8 mouse cellular contexts compared by ENCODE assay signal in genomic region chr4:155704721-155705591, GRCm38 (mm10). TPM values are rescaled to one million over a fixed set of nuclear protein-coding genes. Genes with fewer than 3 reads are reported as not detected.
DNase-seq lines count a peak whose midpoint lies in the region; ATAC-seq and TF ChIP-seq lines count a peak whose summit lies in the region.

Ssu72 (plus strand) TSS chr4:155704800.

- intact Hi-C loops in gastrocnemius, adult 2 months (cut with DNase I) = loop anchor here (5.0 to 10.0 kb wide), 3 partner anchors 78 to 340 kb away; partner anchors contain the start of gene Prkcz
- intact Hi-C loops in left cerebral cortex, adult 2 months (cut with DNase I) = loop anchor here (1.0 to 5.0 kb wide), 3 partner anchors 30 to 81 kb away; partner anchors contain the start of genes Cdk11b, Mib2 and Tmem240

- peak within 1 kb of the TSS; percentile 85 for H3K4me3 ChIP-seq in gastrocnemius, adult 2 months
- peak within 1 kb of the TSS; percentile 94 for H3K4me3 ChIP-seq in hindbrain, postnatal 0 days (ENCODE audit: low read length)
- H3K4me3 ChIP-seq in left cerebral cortex, adult 2 months = peak within 1 kb of the TSS; percentile 71

- H3K27ac ChIP-seq in gastrocnemius, adult 2 months = peak within 1 kb of the TSS; percentile 98
- peak within 1 kb of the TSS; percentile 97 for H3K27ac ChIP-seq in hindbrain, postnatal 0 days
- H3K27ac ChIP-seq in left cerebral cortex, adult 2 months = peak within 1 kb of the TSS; percentile 95

- H3K27me3 ChIP-seq in hindbrain, postnatal 0 days (ENCODE audit: insufficient read depth, low read length) = no peaks in the 10 kb centered on the region

- H3K4me1 ChIP-seq in hindbrain, postnatal 0 days (ENCODE audit: insufficient read depth, low read length) = peaks cover 4% of the 10 kb centered on the region; the same call in 1 of the 2 replicates

- no peak for TF ChIP-seq CTCF in gastrocnemius, adult 2 months (IDR thresholded peaks at IDR 0.05)
- no peak for TF ChIP-seq CTCF in hindbrain, postnatal 0 days (IDR thresholded peaks at IDR 0.05; ENCODE audit: low read depth)
- no peak for TF ChIP-seq CTCF in left cerebral cortex, adult 2 months (IDR thresholded peaks at IDR 0.05)

- peak within 1 kb of the TSS; percentile 95 for H3K9ac ChIP-seq in hindbrain, postnatal 0 days (replicated peaks; ENCODE audit: low read length)

- under 1% methylated on average over 79 of the region's 83 CpGs for WGBS in hindbrain, postnatal 0 days

- no peaks in the 10 kb centered on the region for H3K36me3 ChIP-seq in hindbrain, postnatal 0 days (ENCODE audit: insufficient read depth, low read length)

- H3K9me3 ChIP-seq in hindbrain, postnatal 0 days (ENCODE audit: low read length) = no peaks in the 10 kb centered on the region

- DNase-seq in WW6 (ENCODE audit: low read depth, low spot score) = peak; percentile 96
- DNase-seq in cerebellum, postnatal 4 days (ENCODE audit: low spot score in 2 of 2) = peak; percentile 84 to 93
- DNase-seq in gastrocnemius, adult 2 months = peak; percentile 95
- DNase-seq in hindbrain, postnatal 0 days (ENCODE audit: low spot score) = peak; percentile 98
- DNase-seq in left cerebral cortex, adult 2 months (ENCODE audit: extremely low spot score in 1 of 2, low spot score in 2 of 2) = peak; percentile 95 to 97
- DNase-seq in right cerebral cortex, adult 2 months (ENCODE audit: low spot score in 2 of 2) = peak; percentile 94 to 97
- peak; percentile 94 for DNase-seq in urinary bladder, postnatal 14 days (ENCODE audit: low spot score)

- peak; percentile 96 for ATAC-seq in hindbrain, postnatal 0 days
- peak; percentile 72 for ATAC-seq in megakaryocyte, adult 5-6 weeks (ENCODE audit: poor library complexity, severe bottlenecking)

- peak within 1 kb of the TSS; percentile 83 for H3K4me2 ChIP-seq in hindbrain, postnatal 0 days (ENCODE audit: low read depth, low read length)

RNA-seq across cellular contexts. Expression of gene Ssu72, which starts in this region (rescaled TPM):
- total RNA-seq in gastrocnemius, adult 2 months (2021) = 10 to 100 TPM; 42.3 to 44.5 TPM
- total RNA-seq in hindbrain, postnatal 0 days (2014; rRNA removed) = 110 and 117 TPM in 2 replicates
- polyA plus RNA-seq in hindbrain, postnatal 0 days (2015; fragmentation: Nextera tagmentation; extraction: Ambion mirVana) = 165 and 169 TPM in 2 replicates
- 10 to 100 TPM; 89.2 to 98.0 TPM for total RNA-seq in left cerebral cortex, adult 2 months (2021)
- 130 and 132 TPM in 2 replicates for total RNA-seq in megakaryocyte, adult 5-6 weeks (2015)
- 125 and 133 TPM in 2 replicates for total RNA-seq in megakaryocyte, adult 5-6 weeks (2017)

Comparison
In these comparisons a context has a peak if more than half of its experiments do, and no peak if none do; other contexts are left out.
1. Peak in every context shown above with its lines: DNase-seq, ATAC-seq, H3K4me3 ChIP-seq and H3K27ac ChIP-seq.